Mouse (Mus musculus) embryonic fibroblast, embryonic 13.5 days (primary cell): ENCODE data around the gene Eif1ad.
"Not testable (repeated sequence)": the region's sequence is repeated elsewhere in the genome, so short reads cannot be mapped to it uniquely, and the experiment has no call there.

Experiments used
- CTCF ChIP-seq: IDR thresholded peaks from 2 replicates; pipeline ENCODE4 v1.5.1; 2011; ENCODE audit warnings: mild to moderate bottlenecking, control low read depth, low read length, moderate library complexity, borderline replicate concordance; ENCODE audit not compliant: insufficient read depth
- POLR2A ChIP-seq: IDR thresholded peaks from 2 replicates; pipeline ENCODE4 v1.6.1; 2011; ENCODE audit warnings: low read depth, mild to moderate bottlenecking, control low read depth, low read length, moderate library complexity

- TF ChIP-seq CTCF, POLR2A: not testable (repeated sequence)
Observed at GRCm38 (mm10) chr19:5401073-5401472, 34.5 kb downstream of the Eif1ad start.
